Mouse (Mus musculus) liver (tissue): ENCODE results near the gene Lsamp.

ENCODE experiments used
- DNase-seq: peaks from one replicate; pipeline ENCODE4 v3.0.0-alpha.2; 2020; ENCODE audit warnings: mixed read lengths

Gene Lsamp

DNA sequence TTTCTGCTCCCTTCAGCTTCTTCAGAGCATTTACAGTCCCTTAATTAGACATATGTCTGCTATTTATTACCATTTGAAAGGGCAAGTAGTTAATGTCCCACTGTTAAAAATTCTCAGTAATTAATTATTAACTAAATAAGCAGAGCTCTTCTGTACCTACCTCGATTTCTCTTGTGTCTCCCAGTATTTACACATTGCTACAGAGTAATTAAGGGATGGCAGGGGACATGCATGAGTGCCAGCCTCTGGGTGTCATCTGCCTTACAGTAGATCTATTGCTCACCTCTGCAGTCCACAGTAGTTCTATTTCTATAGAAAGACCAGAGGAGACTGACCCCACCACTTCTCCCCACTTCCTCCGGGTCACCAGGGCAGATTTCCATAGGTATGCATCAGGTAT is 1581.1 kb downstream of the Lsamp start:
- DNase-seq = no peak

DNA sequence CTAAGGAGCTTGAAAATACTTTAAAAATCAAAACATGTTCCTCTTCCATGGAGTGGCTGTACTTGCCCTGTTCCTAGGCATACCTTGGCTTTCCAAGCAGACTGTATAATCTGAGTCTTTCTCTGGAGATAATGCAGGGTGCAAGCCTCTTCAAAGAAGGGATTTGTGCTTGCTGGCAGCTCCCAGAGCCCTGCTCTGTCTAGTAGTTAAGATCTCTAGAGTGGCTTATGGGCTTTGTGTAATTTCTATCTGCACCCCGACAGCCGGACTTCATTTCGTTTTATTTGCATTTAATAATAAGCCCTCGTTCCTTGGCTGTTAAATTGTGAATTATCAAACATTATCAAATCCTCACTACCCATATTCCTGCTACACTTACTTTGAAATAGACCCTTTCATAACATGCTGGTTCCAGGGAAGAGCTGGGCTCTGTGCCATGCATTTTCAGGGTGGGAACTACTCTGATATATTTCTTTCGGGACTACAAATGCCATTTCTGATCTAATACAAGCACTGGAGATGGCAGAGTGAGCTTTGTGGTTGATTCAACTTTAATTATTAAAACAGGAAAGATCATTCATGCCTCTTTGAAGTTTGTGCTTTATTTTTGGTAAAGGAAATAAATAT is 1604.6 kb downstream of the Lsamp start:
- DNase-seq = no peak

DNA sequence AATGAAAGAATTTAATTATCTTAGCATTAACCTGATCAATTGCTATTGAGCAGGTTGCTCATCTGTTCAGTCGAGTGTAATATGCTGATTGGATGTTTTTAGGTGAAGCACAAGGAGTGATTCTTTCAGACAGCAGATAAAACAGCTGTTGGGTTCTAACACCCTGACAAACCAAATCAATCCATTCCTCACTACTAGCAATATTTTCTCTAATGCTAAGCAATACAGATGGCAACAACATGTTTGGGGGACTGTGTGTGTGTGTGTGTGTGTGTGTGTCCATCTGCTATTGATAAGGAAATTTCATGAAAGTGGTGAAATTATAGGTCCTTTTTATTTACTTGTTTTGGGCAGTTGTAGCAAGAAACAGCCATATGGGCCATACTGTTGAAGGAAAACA is 1628.1 kb downstream of the Lsamp start:
- DNase-seq = no peak

DNA sequence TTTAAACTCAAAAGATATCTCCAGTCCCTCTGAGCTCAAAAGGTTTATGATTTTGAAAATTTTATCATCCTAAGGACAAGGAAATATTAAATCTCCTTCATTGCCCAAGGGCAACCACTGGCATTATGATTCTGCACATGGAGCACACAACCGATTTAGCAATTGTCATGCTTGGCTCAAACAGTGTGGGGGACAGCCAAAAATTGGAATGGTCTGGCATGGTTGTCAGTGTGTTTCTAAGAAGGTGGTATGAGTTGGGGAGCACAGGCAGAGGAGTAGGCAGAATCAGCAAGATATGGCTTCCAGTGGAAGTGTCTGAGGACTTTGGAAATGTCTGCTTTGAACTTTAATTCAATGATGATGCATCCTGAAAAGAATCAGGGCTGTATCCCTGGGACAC is 1639.7 kb downstream of the Lsamp start:
- no peak for DNase-seq

DNA sequence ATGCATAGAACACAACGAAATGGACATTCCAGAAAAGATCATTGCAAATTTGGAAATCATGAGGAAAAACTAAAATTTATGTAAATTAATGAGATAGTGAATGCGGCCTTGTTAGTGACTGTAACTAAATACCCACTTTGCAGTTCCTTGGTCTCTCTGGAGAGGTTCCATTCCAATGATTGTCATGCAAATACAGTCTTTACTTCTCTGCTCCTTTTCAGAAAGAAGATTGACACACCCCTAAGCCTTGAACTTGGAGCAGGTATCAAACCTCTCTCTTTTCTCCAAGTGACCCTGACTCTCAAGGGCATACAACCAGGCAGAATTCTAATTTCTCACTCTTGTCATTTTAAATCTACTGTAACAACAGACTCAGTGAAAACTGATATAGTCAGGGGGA is 1649.7 kb downstream of the Lsamp start:
- no peak for DNase-seq

DNA sequence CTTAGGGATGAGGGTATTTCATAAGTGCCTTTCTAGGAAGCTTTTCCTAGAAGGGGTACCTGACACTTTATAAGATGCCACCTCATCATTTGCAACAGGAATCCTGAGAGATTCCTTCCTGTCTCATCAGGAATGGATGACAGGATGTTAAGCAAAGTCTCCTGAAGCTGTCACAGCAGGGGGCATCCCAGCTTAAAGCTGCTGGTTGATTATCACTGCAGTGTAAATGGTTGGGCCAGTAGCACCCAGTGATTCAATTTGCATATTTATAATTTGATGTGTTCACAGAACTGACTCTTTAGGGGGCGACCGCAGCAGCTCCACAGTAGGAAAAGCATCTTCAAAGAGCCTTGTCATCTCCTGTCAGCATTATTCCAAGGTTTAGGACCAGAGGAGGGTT is 1656.7 kb downstream of the Lsamp start:
- no peak for DNase-seq

DNA sequence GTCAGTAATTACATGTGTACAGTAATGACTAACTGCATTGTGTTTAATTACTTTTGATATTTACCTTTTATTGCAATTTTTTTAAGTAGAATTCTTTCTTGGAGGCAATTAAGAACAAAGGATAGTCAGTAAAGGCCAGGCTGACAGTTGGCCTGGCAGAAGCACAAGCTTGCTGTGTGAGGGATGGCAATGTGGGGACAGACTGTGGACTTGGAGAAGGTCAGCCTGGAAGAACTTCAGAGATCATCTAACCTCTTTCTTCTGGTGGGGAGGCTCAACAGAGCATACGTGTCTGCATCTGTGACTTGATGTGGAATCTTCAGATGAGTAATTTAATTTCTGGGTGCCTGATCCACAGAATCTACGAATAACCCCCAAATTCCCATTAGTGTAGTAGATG is 1669.1 kb downstream of the Lsamp start:
- DNase-seq = no peak

DNA sequence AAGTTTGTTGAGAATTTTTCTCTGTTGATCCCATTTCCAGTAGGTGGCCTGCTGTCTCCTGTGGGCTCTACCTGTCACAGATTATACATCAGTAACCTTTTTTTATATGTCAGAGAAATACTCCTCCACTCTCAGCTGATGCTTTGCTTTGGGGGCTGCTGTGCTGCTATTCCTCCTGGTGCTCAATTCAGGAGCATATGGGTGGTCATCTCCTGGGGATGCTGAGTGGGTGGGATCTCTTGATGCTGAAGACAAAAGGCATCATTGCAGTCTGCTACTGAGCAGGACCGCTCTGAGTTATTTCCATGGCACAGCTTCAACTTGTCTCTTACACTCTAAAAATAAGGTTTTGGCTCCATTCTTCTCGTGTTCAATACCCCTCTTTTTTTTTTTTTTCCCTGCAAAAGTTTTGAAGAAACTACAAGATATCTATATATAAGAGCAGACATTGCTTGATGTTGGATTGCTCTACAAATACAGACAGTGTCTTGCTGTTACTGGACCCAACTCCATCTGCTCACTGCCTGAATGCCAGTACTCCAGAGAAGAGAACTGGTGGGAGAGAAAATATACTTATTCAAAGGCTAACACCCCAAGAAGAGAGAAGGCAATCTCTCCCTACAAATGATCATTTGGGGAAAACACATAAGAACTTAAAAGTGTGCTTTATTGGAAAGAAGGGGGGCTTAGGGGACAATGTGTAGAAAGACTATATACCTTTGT is 1690.3 kb downstream of the Lsamp start:
- DNase-seq = no peak

DNA sequence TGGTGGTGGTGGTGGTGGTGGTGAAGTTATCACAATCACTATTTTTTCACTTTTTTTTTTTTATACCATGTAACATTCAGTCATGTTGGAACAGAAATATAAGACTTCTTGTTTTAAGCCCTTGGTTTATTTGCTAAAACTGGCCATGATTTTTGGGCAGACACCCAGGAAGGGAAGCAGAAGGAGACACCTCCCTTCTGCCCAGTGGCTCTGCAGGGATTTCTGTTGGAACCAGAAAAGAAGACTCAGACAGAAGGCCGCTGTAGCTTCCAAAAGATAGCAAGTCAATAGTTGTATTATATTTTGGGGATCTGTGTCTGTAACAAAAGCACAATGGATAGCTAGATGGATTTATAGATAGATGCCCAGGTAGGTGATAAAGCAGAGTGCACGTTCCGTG is 1691.6 kb downstream of the Lsamp start:
- DNase-seq = no peak

DNA sequence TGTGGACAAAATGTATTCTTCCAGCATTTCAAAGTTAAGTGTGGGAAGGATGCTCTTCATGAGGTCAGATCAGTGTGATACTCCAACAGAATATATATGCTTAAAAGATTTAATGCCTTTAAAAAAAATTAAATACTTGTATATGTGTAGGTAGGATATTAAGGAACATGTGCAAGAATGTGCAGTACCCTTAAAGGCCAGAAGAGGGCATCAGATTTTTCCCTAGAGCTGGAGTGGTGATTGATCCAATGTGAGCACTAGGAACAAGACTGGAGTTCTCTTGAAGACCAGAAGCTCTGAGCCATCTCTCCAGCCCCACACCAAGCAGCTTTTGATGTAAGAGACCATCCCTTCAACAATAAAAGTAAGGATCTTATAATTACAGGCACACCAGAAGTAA is 1708.3 kb downstream of the Lsamp start:
- DNase-seq = no peak

DNA sequence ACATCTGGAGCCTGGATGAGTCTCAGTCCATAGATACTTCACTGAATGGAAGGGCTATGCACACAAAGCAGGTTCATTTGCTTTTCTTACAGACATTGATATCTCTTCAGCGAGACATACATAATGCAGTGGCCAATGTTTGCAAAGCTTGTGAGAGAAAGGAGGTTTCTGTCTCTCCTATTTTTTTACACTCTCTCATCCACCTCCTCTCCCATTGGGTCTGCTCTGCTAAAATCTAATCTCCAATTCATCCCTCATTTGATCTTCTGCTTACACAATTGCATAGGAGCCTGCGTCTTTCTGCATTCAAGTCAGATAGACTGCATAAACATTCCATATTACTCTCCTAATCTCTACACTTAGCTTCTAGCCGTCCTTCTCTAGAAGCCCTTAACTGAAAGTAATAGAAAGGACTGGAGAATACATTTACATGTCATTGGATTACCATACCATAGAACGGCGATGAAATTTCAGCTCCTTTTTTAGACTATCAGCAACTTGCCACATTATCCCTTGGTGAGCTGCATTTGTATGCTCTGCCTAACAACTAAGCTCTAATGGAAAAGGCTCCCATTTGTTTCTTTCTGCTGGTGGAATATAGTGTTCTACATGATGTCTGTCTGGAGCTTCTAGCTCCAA is 1717.7 kb downstream of the Lsamp start:
- DNase-seq = no peak

DNA sequence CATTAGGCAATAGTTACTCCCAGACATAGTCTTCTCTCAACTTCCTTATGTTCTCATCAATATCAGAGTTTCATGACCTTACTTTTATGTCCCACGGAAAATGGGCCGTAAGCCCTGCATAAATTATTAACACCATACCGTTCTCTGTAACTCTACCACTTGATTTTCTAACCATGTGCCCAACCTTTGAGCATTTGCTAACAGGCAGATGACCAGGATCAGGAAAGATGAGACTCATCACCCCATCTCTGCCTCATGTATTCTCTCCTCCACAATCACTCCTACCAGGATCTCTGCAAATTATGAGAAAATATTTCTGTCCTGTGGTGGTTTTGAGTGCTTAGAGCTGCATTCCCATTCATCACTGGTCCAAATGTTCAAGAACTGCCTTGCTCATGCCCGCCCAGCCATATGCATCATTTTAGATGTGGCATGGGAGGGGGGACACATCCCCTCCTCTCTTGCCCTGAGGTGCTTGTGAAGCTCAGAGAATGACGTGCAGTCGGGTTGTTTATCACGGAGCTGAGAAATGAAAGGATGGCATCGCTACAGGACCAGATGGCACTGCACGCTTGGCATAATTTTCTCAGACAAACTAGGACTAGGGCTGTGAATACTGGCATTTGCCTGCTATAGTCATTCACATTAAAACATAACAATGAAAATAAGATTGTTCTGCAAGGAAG is 1744.9 kb downstream of the Lsamp start:
- DNase-seq = no peak

DNA sequence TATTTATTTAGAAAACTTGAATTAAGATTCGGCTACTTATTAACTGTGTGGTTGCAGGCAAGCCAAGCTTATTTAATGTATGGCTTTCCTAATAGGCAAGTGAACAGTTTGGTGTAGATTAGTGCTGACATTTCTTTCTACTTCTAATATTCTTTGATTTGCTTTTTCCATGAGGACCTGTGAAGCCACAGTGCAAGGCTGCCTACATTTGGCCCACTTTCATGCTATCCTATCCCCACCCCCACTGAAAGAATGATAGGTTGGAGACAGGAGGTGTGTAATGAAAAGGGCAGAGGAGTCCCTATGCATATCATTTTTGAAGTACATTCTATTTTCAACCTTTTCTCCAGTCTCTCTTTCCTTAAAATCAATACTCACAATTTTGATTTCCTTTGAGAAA is 1745.8 kb downstream of the Lsamp start:
- DNase-seq = no peak

DNA sequence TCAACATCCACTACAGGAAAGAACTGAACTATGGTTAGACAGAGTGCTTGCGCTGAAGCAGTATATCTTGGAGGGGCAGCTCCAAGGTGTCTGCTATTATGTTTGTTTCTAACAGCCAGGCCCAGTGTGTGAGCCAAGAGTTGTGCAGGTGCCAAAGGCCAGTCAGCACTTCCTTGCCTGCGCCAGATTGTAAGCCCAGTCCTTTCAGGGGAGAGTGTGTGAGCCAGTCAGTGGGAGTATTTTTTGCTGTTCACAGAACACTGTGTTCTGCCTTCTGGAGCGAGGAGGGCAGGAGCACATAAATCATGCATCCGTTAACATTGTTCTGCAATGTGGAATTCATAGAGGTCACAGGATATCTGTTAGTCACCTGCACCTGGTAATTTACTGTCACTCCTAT is 1760.9 kb downstream of the Lsamp start:
- DNase-seq = no peak

DNA sequence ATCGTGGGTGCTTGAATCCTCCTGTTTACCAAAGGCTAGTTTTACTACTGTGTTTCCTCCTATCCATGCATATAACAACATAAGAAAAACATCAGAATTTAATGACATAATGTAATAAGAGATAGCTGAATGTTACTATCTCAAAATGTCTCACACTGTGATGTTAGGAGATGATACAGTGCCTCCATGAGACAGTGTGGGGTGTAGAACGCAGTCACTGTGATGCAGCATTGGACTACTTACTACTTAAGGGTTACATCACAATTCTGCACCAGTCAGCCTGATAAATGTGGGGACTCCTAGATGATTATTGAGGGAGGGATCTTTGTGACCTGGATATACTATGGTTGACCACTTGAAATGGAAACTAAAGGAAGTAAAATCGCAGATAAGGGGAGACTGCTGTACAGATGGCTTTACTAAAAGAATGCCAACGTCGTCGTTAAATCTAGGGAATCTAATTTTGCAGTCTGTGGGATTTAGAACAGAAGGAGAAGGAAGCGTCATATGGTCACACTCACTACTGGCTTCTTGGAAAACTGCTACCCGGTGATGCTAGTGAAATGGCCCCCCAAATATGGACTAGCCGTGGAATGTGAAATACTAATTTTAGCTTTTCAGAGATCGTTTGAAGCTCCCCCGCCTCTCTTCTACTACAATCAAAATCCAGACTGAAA is 1762.2 kb downstream of the Lsamp start:
- DNase-seq = no peak

DNA sequence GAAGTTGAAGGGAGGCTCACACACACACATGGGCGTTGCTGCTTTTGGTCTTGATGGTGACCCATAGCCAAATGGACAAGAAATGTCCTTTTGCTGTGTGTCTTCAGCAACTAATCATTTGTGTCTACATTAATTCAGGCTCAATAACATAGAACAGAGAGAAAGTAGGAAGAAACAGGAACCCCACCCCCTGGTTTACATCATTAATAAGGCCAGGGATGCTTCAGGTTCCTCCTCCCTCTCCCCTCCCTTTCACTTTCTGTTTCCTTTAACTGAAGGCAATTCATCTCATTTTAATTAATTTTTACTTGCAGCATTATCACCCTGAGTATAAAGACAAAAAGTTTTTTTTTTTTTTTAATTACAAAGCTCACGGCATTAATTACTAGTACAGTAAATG is 1763.7 kb downstream of the Lsamp start:
- no peak for DNase-seq

DNA sequence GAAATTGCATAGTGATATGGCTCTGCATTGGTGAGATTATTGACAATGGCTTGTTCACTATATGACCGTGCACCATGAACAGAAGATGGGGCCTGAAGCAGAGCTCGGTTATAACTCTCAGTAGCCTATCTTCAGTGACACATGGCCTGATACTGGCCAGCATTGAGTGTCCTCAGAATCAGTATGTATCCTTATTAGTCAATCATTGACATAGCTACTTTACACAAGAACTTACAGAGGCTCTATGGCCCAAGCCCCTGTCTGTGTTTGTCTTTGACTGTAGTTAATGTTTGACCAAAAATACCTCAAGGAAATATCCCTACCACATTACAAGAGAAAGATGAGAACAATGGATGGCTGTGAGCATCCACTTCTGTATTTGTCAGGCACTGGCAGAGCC is 1764.6 kb downstream of the Lsamp start:
- DNase-seq = no peak

DNA sequence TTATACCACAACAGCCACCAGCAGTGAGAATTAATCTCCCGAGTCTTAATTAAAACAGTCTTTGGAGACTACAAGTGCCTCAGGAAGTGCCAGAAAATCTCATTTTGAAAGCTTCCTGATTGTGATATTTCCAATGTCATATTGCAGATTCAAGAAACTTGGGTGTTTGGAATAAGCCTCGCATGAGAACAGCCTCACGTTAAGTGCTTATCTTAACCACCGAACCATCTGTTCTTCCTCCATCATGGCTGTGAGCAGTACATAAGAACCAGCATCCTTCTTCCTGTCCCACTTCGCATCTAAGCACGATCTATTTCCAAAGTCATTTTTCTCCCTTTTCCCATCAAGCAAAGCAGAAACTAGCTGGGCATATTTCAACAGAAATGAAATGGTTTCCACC is 1780.1 kb downstream of the Lsamp start:
- DNase-seq = no peak

DNA sequence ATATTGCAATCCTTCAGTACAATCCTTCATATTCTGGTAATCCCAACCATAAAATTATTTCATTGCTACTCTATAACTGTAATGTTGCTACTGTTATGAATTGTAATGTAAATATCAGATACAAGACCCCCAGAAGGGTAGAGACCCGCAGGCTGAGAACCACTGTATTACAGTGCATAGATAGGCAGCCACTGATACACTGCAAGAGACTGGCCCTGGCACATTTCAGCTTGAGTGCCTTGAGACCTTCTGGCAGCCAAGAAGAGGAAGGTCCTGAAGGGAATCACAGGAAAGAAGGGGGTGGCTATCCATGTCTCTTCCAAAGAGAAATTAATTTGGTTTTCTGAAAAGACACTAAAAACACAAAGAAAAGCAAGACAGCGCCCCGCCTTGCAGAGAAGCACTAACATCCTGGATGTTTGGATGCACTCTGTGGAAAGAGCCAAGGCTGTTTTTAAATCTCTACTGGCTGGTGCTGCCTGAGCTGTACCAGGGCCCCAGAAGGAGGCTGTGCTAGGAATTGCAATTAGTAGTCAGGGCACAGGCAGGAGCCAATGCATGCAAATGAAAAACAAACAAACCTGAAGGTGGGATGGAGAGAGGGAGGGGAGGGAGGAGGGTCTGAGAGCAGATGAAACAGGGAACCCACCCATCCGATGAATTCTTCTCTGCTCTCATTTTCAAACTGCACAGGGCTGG is 1787.4 kb downstream of the Lsamp start:
- DNase-seq = no peak

DNA sequence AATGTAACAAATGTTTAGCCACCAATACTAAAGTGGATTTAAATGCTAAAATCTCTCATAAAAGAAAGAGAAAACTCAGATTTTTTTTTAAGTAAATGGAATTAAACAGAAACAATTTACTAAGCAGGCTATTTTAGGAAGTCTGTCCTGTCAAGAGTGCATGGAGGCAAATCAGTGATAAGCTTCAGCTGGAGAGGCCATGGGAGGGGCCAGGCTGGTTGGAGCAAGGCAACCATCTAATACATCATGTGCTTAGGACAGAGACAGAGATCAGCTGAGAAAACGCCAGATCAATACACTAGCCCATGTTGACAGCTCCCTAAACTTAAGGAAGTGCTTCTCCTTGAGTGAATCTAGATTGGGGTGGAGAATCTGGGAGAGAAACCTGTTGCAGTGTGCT is 1793.4 kb downstream of the Lsamp start:
- DNase-seq = no peak

DNA sequence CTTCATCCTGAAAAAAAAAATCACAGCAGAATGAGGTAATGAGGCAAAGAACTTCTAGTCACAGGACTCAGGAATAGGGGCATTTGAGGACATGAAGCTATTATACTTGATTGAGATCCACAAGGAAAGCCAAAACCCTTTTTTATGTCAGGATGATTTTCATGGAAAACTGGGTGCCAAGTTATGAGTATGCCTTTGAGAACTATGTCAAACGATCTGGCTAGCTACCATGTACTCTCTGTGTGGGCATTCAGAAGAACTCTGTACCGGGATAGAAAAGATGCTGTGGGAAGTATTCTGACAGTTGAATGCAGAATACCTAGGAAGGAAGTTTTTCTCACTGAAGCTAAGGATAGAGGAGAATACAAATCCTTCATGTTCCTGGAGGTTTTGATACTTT is 1801.4 kb downstream of the Lsamp start:
- DNase-seq = no peak

DNA sequence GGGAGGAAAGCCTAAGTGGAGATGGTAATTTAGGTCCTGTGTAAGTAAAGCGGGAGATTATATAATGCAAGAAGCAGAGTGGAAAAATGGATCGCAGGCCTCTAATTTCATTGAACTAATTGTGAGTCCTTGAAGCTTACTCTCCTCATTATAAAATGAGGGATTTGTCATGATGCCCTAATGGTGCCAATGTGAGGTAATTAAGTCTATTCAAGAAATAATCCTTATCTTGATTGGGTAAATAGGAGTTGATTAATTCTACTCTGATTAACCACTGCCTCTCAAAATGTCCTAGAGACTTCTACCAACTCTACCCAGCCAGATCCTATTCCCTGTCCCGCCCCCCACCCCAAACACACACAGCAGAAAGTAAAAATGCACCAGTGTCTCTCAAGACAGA is 1802.5 kb downstream of the Lsamp start:
- no peak for DNase-seq

DNA sequence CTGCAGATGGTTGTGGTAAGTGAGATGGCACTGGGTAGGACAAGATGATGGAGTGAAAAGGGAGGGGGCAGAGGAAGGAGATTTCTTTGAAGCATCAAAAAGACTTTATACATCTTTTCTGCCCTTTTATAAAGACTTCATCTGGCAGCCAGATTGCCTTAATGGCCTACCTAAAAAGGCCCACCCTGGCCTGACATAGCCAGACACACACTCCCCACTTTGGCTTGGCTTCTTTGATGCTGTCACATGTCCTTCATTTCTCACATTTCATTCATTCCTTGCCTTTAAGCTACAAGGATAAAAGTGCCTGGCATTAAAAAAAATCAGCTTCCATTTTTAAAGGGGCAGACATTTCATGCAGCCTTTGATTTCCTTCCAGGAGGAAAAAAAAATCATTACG is 1803.0 kb downstream of the Lsamp start:
- DNase-seq = no peak
